Mouse (Mus musculus): ENCODE data around the gene Creb3l1.

The Creb3l1 gene

GRCm38 (mm10) chr2:92024274-92024672 lies at the start of gene Creb3l1:
TSS of gene Creb3l1 (minus strand) at chr2:92024502.
- DNase-seq (ENCODE audit: low spot score in 2 of 2) = peak; percentile 79 to 83

- DNase-seq (ENCODE audit: low spot score in 2 of 2) = no peak
These were observed 46.8 kb upstream of the Creb3l1 start for GRCm38 (mm10) chr2:92071143-92071542.

GRCm38 (mm10) chr2:92069630-92070029 lies 45.3 kb upstream of the Creb3l1 start:
- DNase-seq (ENCODE audit: low spot score in 2 of 2) = no peak

GRCm38 (mm10) chr2:92067600-92067999 lies 43.3 kb upstream of the Creb3l1 start:
- no peak for DNase-seq (ENCODE audit: low spot score in 2 of 2)

GRCm38 (mm10) chr2:92066899-92067298 lies 42.6 kb upstream of the Creb3l1 start:
- DNase-seq (ENCODE audit: low spot score in 2 of 2) = no peak

GRCm38 (mm10) chr2:92065938-92066337 lies 41.6 kb upstream of the Creb3l1 start:
- no peak for DNase-seq (ENCODE audit: low spot score in 2 of 2)

- DNase-seq (ENCODE audit: low spot score in 2 of 2) = no peak
These were observed 41.1 kb upstream of the Creb3l1 start for GRCm38 (mm10) chr2:92065269-92065888.

GRCm38 (mm10) chr2:92063106-92063505 lies 38.8 kb upstream of the Creb3l1 start:
- no peak for DNase-seq (ENCODE audit: low spot score in 2 of 2)

GRCm38 (mm10) chr2:92061337-92061736 lies 37.0 kb upstream of the Creb3l1 start:
- DNase-seq (ENCODE audit: low spot score in 2 of 2) = no peak

- DNase-seq (ENCODE audit: low spot score in 2 of 2) = no peak
These were observed 36.0 kb upstream of the Creb3l1 start for GRCm38 (mm10) chr2:92060291-92060690.

GRCm38 (mm10) chr2:92059481-92060220 lies 35.3 kb upstream of the Creb3l1 start:
- peak; percentile 58 to 63 for DNase-seq (ENCODE audit: low spot score in 2 of 2)

- DNase-seq (ENCODE audit: low spot score in 2 of 2) = no peak
These were observed 34.6 kb upstream of the Creb3l1 start for GRCm38 (mm10) chr2:92058936-92059335.

GRCm38 (mm10) chr2:92058469-92058868 lies 34.2 kb upstream of the Creb3l1 start:
- DNase-seq (ENCODE audit: low spot score in 2 of 2) = peak; percentile 85 to 91

GRCm38 (mm10) chr2:92056760-92057159 lies 32.5 kb upstream of the Creb3l1 start:
- DNase-seq (ENCODE audit: low spot score in 2 of 2) = no peak

GRCm38 (mm10) chr2:92055831-92056236 lies 31.5 kb upstream of the Creb3l1 start:
- peak in 1 of 2 experiments; percentile 46 for DNase-seq (ENCODE audit: low spot score in 2 of 2)

- DNase-seq (ENCODE audit: low spot score in 2 of 2) = peak; percentile 92
These were observed 31.0 kb upstream of the Creb3l1 start for GRCm38 (mm10) chr2:92055101-92055813.

- no peak for DNase-seq (ENCODE audit: low spot score in 2 of 2)
These were observed 28.5 kb upstream of the Creb3l1 start for GRCm38 (mm10) chr2:92052754-92053153.

GRCm38 (mm10) chr2:92052188-92052587 lies 27.9 kb upstream of the Creb3l1 start:
- no peak for DNase-seq (ENCODE audit: low spot score in 2 of 2)

GRCm38 (mm10) chr2:92048034-92048690 lies 23.9 kb upstream of the Creb3l1 start:
- no peak for DNase-seq (ENCODE audit: low spot score in 2 of 2)

- DNase-seq (ENCODE audit: low spot score in 2 of 2) = no peak
These were observed 23.3 kb upstream of the Creb3l1 start for GRCm38 (mm10) chr2:92047601-92048000.

GRCm38 (mm10) chr2:92043285-92043684 lies 19.0 kb upstream of the Creb3l1 start:
- no peak for DNase-seq (ENCODE audit: low spot score in 2 of 2)

- no peak for DNase-seq (ENCODE audit: low spot score in 2 of 2)
These were observed 17.2 kb upstream of the Creb3l1 start for GRCm38 (mm10) chr2:92041538-92041937.
